Mouse (Mus musculus) erythroid progenitor cell, adult 5-6 weeks (primary cell): Measurements from ENCODE around the gene Slc7a6os. TPM values are rescaled to one million over a fixed set of nuclear protein-coding genes. Genes with fewer than 3 reads are reported as not detected.

ENCODE experiments used
- ATAC-seq: replicated peaks from 2 replicates; pipeline ENCODE4 v1.8.0; 2016; ENCODE audit warnings: moderate number of reproducible peaks, mild to moderate bottlenecking, moderate TSS enrichment, inconsistent platforms; ENCODE audit not compliant: poor library complexity, low FRiP score, severe bottlenecking
- total RNA-seq, 2 experiments: library from RNA; stranded (forward) in 1 of 2; stranded (reverse) in 1 of 2; fragments of 150-400 nt in 1 of 2; fragments of 186-747, 209-891 nt in 1 of 2; gene quantifications; 2 replicates each; pipeline versions ENCODE4 v1.2.3 to v1.2.4; 2015 to 2017; ENCODE audit warnings: low replicate concordance in 2 of 2

Gene Slc7a6os
- total RNA-seq, 2 experiments from 2014 or later, result 22.3 to 32.7 TPM

DNA sequence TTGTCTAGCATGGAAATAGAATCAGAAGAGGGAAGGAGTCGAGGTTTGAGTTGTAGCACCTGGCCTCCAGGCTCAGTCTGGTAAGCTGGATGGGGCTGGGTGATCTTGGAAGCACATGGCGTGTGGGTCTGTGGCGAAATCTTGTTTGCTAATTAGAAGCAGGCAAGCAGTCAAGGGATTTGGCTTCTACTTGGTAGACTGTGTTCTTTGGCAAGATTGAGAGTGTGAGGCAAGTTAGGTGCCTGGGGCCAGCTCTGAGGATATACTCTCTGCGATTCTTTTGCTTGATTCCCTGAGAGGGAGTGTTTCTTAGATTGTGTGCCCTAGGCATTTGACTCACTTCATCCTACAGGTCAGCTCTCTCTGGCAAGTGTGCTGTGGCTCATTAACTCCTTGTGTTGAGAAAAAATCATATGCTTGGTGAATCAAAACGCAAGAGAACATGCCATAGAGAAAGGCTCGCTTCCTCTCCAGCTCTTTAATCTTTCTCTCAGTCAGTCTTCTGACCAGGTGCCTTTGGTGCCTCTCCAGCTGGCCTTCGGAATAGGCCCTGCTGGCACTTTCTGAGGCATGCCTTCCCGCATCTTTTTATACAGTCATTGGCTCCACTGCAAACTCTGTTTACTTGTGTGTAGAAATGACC is 25.0 kb downstream of the Slc7a6os start:
- ATAC-seq, result 0 out of 2 replicates have a peak, but pooled peaks have one; percentile 19

DNA sequence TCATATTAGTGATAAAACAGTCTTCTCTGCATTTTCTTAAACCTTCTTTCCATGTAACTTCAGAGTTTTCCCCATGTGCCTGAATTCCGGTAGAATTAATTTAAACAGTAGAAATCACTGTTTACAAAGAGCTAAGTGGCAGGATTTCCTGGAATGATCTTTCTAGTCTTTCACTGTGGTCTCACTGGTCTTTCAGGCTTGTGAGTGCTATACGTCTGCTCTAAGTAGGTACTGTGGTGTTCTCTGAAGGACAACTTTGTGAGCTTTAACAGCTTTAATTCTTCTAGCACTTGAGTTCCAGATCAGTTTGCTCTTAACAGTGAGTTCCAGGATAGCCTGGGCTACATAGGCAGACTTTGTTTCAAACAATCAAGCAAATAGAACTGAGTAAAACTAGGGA is 32.3 kb downstream of the Slc7a6os start:
- ATAC-seq, result no peak

DNA sequence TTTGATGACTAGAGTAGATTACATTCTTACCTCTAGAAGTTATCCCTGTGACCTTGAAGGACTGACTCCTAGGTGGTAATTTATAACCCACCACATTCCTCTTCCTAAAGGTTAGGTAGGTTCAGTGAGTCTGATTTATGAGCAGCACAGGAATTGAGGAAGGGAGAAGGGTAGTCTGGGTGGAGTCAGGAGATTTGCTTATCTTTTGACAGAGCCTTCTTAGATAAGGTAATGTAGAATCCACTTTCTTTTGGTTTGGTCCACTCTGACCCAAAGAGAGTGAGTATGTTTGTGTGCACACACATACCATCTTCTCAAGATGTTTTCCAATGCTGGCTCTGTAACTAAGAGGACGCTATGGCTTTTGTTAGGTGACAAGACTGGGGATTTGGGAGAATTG is 33.1 kb downstream of the Slc7a6os start:
- no peak for ATAC-seq

DNA sequence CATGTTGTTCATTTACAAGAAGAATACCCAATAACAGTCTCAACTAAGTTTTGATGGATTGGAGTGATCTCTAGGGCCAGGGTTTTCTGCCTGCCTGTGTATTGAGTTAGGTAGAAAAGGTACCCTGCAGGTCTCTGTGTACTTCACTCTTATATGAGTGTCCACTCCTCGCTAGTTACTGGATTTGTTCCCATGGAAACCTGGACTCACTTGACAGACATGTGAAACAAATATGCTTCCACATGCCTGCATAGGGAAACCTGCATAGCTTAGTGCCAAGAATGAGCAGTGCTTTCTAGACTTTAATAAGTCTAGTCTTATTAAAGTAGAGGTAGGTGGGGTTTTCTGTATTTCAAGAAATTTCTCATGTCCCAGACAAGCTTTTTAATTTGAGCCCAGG is 33.8 kb downstream of the Slc7a6os start:
- ATAC-seq, result no peak

DNA sequence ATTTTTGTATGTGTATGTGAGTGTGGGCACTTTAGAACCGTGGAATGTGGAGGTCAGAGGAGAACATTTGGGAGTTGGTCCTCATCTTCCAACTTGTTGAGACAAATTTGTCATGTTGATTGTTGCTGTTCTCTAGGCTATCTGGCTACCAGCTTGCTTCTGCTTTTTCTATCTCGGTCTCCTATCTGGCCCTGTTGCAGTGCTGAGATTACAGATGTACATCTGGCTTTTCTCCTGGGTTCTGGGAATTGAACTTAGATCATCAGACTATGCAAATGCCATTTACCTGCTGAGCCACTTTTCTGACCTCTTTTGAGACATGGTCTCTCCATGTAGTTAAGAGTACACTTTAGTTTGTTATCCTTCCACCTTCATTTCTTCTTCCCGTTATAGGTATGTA is 37.2 kb downstream of the Slc7a6os start:
- no peak for ATAC-seq

DNA sequence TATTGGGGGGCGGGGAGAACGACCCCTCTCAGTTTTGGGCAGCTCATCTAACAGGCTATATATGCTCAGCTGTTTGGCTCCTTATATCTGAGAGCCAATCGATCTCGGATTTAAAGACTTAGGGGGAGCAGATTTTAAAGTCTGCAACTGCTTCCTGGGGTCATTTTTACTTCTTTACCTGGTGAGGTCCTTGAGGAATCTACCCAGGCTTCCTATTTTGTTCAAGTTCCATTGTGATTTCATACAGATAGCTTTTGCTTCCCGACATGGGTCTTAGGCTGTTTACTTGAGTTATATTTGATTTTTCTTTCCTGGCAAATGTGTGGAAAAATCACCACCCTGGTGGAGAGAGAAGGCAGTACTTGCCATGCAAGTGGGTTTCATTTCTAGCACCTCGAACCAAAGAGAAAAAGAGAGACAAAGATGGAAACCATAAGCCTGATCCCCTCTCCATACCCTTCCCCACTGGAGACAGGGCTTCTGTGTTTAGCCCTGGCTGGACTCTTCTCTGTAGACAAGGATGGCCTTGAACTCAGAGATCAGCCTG is 40.7 kb downstream of the Slc7a6os start:
- ATAC-seq, result no peak

DNA sequence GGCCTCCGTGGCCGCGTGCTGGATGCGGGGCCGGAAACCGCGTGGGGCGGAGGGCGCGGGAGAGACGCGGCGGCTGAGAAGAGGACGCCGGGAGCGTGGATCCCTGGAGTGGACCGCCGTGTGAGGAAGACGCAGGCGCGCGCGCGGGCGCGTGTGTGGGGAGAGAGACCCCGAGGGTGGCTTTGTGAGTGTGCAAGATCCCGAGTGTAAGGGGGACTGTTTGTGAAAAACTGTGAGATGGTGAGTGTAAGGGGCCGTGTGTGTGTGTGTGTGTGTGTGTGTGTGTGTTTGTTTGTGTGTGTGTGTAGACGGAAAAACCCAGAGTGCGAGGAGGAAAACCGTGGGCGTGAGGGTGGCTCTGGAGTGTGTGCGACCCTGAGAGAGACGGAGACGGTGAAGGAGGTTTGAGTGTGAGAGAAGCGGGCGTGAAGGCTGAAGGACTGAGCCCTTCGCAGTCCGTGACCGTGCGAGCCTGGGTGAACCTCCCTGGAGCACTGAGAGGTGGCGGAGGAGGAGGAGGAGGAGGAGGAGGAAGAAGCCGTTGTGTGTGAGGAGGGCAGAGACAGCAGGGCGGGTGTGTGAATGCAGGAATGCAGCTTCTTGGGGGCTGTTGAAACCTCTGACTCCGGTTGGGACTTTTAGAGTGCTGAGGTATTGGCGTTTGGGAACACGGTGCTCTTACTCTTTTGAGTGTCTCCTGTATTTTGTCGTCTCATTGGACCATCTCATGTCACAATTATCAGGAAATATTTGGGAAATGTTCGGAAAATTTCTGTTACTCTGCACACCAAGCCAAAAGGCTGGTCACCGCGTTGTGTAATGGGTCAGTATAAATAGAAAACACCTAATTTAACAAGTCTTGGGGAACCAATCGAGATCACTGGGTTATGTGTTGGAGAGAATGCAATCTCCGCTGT is 41.5 kb downstream of the Slc7a6os start:
- ATAC-seq, result no peak

DNA sequence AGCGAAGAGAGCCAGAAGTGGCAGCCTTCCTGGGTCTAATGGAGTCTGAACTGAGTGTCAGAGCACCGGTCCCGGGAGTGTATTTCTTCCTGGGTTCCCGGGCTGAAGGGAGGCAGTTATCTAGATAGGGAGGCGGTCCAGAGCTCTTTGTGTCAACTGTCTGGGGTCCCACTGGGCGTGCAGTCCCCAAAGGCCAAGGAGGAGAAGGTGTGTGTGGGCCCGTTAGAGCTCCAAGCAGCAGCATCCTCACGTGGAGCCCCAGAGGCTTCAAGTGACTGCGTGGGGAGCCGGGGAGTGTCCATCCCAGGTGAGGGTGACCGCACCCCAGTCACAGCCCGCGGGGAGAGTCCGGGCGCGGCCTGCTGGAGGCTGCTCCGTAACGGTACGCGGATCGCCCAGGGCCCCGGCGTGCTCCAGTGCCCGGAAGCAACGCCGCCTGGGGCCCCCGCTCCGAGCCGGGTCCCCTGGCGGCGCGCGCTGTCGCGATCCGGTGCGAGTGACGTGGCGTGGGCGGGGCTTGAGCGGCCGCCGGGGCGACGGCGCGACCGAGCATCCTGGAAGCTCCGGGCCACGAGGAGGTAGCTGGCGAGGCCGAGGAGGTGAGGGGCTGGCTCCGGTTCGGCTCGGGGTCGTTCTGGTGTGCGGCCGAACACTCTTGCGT is 42.2 kb downstream of the Slc7a6os start, which contains the start of gene Slc7a6:
Slc7a6 (plus strand) TSS at position 502 of the 661 bp plus-strand sequence.
- ATAC-seq, result peak; percentile 69

DNA sequence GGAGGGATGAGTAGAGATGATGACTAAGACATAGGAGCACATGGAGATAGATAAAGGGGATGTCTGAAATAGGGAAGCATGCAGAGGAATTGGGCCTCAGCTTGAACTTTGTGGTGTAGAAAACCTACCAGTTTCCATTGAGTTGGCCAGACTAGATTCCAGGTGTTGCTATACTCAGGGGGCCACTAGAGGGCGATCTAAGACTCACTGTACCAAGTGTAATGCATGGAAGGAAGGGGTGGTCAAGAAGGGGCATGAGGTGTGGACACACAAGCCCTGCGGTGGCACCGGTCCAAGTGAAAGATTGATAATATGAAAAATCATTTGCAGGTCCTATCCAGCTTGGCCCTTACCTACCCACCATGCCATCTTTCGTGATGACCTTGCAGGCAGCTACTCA is 45.3 kb downstream of the Slc7a6os start:
- peak; percentile 58; the same call in 1 of the 2 replicates for ATAC-seq

DNA sequence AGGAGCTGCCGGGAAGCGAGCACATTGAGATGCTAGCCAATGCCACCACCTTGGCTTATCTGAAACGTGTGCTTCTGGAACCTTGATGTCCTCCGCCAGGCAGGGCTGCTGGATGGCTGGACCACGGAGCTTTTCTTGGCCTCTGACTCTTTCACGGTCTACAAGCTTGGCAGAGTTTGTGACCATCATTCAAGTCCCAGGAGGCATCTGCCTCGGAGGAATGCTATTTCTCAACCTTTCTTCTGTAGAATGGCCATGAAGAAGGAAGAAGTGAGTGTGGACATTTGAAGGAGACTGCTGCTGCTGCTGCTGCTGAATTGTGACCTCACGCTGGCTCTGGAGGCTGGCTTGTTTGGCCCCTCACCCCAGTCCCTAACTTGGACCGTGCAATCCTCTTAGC is 47.5 kb downstream of the Slc7a6os start:
- no peak for ATAC-seq

DNA sequence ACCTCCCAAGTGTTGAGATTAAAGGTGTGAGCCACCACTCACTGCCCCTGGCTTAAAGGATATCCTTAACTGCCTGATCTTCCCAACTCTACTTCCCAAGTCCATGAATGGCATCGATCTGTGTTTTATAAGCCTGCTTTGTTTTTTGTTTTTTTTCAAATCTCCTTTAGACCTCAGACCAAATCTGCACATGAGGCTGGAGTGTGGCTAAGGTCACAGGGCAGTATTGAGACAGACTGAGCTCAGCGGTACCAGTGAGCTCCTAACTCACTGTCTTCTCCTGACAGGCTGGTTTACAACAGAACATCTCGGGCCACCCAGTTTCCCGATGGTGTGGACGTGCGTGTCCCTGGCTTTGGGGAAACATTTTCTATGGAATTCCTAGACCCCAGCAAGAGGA is 50.9 kb downstream of the Slc7a6os start:
- ATAC-seq, result no peak

DNA sequence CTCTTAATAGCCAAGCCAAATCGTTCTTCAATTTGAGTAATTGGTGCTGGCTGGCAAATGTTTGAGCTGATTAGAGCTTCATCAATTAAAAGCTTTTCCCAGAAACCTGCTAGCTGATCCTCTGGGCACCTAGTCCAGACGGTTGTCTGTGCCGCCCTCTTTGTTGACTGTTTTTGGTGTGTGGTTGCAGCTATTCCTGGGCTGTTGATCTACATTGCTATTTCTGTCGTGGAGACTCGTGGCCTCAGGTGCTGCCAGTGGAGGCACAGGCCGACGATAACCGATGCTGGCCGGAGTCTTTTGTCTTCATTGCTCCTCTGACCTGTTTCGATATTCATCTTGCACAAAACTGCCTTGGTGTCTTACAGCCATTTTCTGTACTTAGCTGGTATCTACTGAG is 52.4 kb downstream of the Slc7a6os start:
- no peak for ATAC-seq

DNA sequence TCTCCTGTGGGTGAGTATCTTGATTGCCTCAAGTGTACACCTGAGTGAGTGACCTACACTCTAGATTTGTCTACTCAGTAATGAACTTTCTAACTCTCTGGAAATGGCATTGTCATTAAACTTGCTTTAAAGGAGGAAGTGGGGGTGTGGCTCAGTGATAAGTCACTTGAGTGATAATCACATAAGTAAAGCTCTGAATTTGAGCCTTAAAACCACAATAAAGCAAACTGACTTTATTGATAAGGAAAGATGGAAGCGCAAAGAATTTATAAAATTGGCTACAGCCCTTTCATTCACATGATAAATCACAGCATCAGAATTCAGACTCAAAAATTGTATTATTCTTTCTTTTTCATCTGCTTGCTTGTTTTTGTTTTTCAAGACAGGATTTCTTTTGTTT is 53.3 kb downstream of the Slc7a6os start:
- no peak for ATAC-seq

DNA sequence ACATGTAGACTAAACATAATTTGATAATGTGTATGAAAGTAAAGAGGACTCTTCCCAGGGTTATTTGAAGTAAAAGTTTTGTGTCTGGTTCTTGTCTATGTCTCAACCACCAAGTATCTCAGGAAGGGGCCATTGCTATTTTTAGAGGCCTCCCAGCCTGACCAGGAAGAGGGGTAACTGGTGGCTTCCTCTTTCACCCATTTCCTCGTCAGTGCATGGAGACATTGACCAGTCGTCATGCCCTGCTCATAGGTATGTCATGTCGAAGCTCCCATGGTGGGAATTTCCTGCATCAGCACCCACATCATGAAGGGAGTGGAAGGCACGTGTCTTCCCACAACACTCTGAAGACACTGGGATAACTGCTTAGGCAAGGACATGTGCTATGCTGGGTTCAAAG is 57.9 kb downstream of the Slc7a6os start:
- ATAC-seq, result no peak

DNA sequence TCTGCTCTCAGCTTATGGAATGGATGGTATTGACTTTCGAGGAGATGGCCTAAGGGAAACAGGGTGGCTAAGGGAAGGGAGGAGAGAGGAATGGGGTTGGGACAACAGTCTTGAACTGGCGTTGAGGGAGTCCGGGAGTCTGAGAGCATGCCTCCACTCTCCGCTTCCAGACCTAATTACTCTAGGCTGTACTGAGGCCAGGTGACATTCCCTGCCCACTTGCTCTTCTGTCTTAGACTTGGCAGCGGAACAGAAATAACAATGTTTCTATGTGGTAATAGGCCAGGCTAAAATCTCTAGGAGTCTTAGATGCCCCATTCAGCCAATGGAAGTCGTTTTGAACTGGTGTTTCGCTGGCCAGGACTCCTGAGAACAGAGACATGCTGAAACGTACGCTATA is 59.7 kb downstream of the Slc7a6os start:
- no peak for ATAC-seq

Other genes starting within 250 kb of the Slc7a6os start
- gene Slc12a4, start 244.8 kb downstream of the Slc7a6os start, total RNA-seq (2015; ENCODE audit: low replicate concordance), result 2.5 and 3.4 TPM in 2 replicates
- 4.0 and 13.7 TPM in 2 replicates for gene Slc12a4, start 244.8 kb downstream of the Slc7a6os start, total RNA-seq (2017; ENCODE audit: low replicate concordance)
- not detected in 2 replicates for gene Dpep3, start 231.5 kb downstream of the Slc7a6os start, total RNA-seq (2015; ENCODE audit: low replicate concordance)
- not detected in 2 replicates for gene Dpep3, start 231.5 kb downstream of the Slc7a6os start, total RNA-seq (2017; ENCODE audit: low replicate concordance)
- 0.72 and 6.7 TPM in 2 replicates for gene Dus2, start 219.6 kb downstream of the Slc7a6os start, total RNA-seq (2015; ENCODE audit: low replicate concordance)
- 6.3 and 14.4 TPM in 2 replicates for gene Dus2, start 219.6 kb downstream of the Slc7a6os start, total RNA-seq (2017; ENCODE audit: low replicate concordance)
- not detected in 2 replicates for gene Dpep2nb, start 205.0 kb downstream of the Slc7a6os start, total RNA-seq (2015; ENCODE audit: low replicate concordance)
- not detected in 2 replicates for gene Dpep2nb, start 205.0 kb downstream of the Slc7a6os start, total RNA-seq (2017; ENCODE audit: low replicate concordance)
- gene Ddx28, start 199.1 kb downstream of the Slc7a6os start, total RNA-seq (2015; ENCODE audit: low replicate concordance), result 1.8 and 4.6 TPM in 2 replicates
- gene Ddx28, start 199.1 kb downstream of the Slc7a6os start, total RNA-seq (2017; ENCODE audit: low replicate concordance), result 3.2 and 5.0 TPM in 2 replicates
- gene Nfatc3, start 152.1 kb downstream of the Slc7a6os start, total RNA-seq (2015; ENCODE audit: low replicate concordance), result 71.3 and 80.4 TPM in 2 replicates
- gene Nfatc3, start 152.1 kb downstream of the Slc7a6os start, total RNA-seq (2017; ENCODE audit: low replicate concordance), result 32.7 and 37.5 TPM in 2 replicates
- not detected in 2 replicates for gene Esrp2, start 74.0 kb downstream of the Slc7a6os start, total RNA-seq (2015; ENCODE audit: low replicate concordance)
- gene Esrp2, start 74.0 kb downstream of the Slc7a6os start, total RNA-seq (2017; ENCODE audit: low replicate concordance), result 0.08 TPM in 1 of 2 replicates, not detected in the other
- 1.7 and 9.4 TPM in 2 replicates for gene Pla2g15, start 60.5 kb downstream of the Slc7a6os start, total RNA-seq (2015; ENCODE audit: low replicate concordance)
- 4.4 and 8.6 TPM in 2 replicates for gene Pla2g15, start 60.5 kb downstream of the Slc7a6os start, total RNA-seq (2017; ENCODE audit: low replicate concordance)
- gene Slc7a6, start 42.1 kb downstream of the Slc7a6os start, total RNA-seq (2015; ENCODE audit: low replicate concordance), result 1.4 and 3.4 TPM in 2 replicates
- gene Slc7a6, start 42.1 kb downstream of the Slc7a6os start, total RNA-seq (2017; ENCODE audit: low replicate concordance), result 2.0 and 2.2 TPM in 2 replicates
- 0.84 and 1.8 TPM in 2 replicates for gene Prmt7, start within 50 bp of the Slc7a6os start, total RNA-seq (2015; ENCODE audit: low replicate concordance)
- 3.7 and 6.3 TPM in 2 replicates for gene Prmt7, start within 50 bp of the Slc7a6os start, total RNA-seq (2017; ENCODE audit: low replicate concordance)
- gene Smpd3, start 127.1 kb upstream of the Slc7a6os start, total RNA-seq (2015; ENCODE audit: low replicate concordance), result not detected in 2 replicates
- gene Smpd3, start 127.1 kb upstream of the Slc7a6os start, total RNA-seq (2017; ENCODE audit: low replicate concordance), result not detected in 2 replicates
- gene Zfp90, start 204.4 kb upstream of the Slc7a6os start, total RNA-seq (2015; ENCODE audit: low replicate concordance), result 0.42 and 1.4 TPM in 2 replicates
- gene Zfp90, start 204.4 kb upstream of the Slc7a6os start, total RNA-seq (2017; ENCODE audit: low replicate concordance), result 1.4 and 2.2 TPM in 2 replicates